Mouse (Mus musculus) heart, embryonic 16.5 days (tissue): ENCODE results near the gene Pja2. TPM values are rescaled to one million over a fixed set of nuclear protein-coding genes. Genes with fewer than 3 reads are reported as not detected.
A peak's percentile ranks its signal among the peaks of the same experiment; 100 is the strongest.
"Not testable (repeated sequence)": the region's sequence is repeated elsewhere in the genome, so short reads cannot be mapped to it uniquely, and the experiment has no call there.

Source experiments
- ATAC-seq: fragments of 200-750 bp; cut with Nextera tagmentation; replicated peaks from 2 replicates; pipeline ENCODE4 v1.8.0; 2017; ENCODE audit warnings: moderate number of reproducible peaks; ENCODE audit not compliant: insufficient read depth, low FRiP score; ENCODE audit errors: extremely low read depth
- H3K27ac ChIP-seq: fragments of 300-500 bp; sonication (generic); 2 replicates; pipeline ENCODE4 v1.5.1; 2014; ENCODE audit warnings: mild to moderate bottlenecking, low read length, control low read depth, moderate library complexity
- H3K27me3 ChIP-seq: fragments of 300-500 bp; sonication (generic); 2 replicates; pipeline ENCODE4 v1.6.1; 2014; ENCODE audit warnings: low read length, mixed read lengths; ENCODE audit not compliant: control insufficient read depth, insufficient read depth
- H3K36me3 ChIP-seq: fragments of 300-500 bp; sonication (generic); 2 replicates; pipeline ENCODE4 v1.6.1; 2014; ENCODE audit not compliant: control insufficient read depth, insufficient read depth
- H3K4me1 ChIP-seq: fragments of 300-500 bp; sonication (generic); 2 replicates; pipeline ENCODE4 v1.6.1; 2014; ENCODE audit warnings: low read length, mixed read lengths; ENCODE audit not compliant: control insufficient read depth, insufficient read depth
- H3K4me2 ChIP-seq: fragments of 300-500 bp; sonication (generic); 2 replicates; pipeline ENCODE4 v1.6.1; 2014; ENCODE audit warnings: low read depth, mild to moderate bottlenecking, control low read depth, low read length
- H3K4me3 ChIP-seq: fragments of 300-500 bp; sonication (generic); 2 replicates; pipeline ENCODE4 v1.5.1; 2014; ENCODE audit warnings: mild to moderate bottlenecking, control low read depth, low read length
- H3K9ac ChIP-seq: fragments of 300-500 bp; sonication (generic); 2 replicates; pipeline ENCODE4 v1.6.1; 2014; ENCODE audit warnings: low read length, control low read depth
- H3K9me3 ChIP-seq: fragments of 300-500 bp; sonication (generic); replicated peaks from 2 replicates; pipeline ENCODE4 v1.6.1; 2016; ENCODE audit warnings: low read length; ENCODE audit not compliant: control insufficient read depth
- WGBS: fragments of 180-500 bp; shearing (Covaris S2); extraction: QIAGEN DNeasy Blood & Tissue Kit; methylation state at CpG from one replicate; pipeline ENCODE4 v1.1.7; 2014; 5-methylcytosine and 5-hydroxymethylcytosine counted together
- polyA plus RNA-seq: library from polyadenylated mRNA; unstranded; fragments of >200 nt; fragmentation: Nextera tagmentation; extraction: Ambion mirVana; gene quantifications from 2 replicates; pipeline ENCODE4 v1.2.1, GENCODE M21; 2015

The Pja2 gene
- polyA plus RNA-seq, 1 experiment from 2014 or later = 83.4 TPM

DNA sequence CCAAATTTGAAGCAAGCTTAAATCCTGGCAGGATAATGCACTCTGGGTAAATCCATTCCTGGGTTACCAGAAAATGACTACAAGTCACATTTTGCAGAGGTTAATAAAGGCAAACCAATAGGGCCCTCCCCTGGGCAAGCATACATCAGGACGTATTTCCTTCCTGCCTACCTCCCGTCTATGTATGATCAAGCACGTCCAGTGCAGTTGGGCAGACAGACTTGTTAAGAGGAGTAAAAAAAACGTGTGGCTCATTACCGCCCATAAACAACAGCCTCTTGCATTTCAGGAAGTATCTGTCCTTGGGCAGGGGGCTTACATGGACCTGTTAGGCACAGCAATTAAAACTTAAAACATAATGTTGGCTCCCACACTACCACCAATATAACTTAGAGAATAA is 8.0 kb upstream of the Pja2 start:
- 56% methylated on average over 5 of the region's 5 CpGs for WGBS
- H3K4me3 ChIP-seq = no peak overlapping the region
- no peaks in the 10 kb centered on the region for H3K36me3 ChIP-seq
- ATAC-seq = no peak
- H3K9me3 ChIP-seq = no peaks in the 10 kb centered on the region
- H3K27me3 ChIP-seq = no peaks in the 10 kb centered on the region
- H3K4me1 ChIP-seq = peaks cover 7% of the 10 kb centered on the region; the same call in 1 of the 2 replicates
- no peak overlapping the region for H3K9ac ChIP-seq
- H3K4me2 ChIP-seq = no peak overlapping the region
- H3K27ac ChIP-seq = no peak overlapping the region

DNA sequence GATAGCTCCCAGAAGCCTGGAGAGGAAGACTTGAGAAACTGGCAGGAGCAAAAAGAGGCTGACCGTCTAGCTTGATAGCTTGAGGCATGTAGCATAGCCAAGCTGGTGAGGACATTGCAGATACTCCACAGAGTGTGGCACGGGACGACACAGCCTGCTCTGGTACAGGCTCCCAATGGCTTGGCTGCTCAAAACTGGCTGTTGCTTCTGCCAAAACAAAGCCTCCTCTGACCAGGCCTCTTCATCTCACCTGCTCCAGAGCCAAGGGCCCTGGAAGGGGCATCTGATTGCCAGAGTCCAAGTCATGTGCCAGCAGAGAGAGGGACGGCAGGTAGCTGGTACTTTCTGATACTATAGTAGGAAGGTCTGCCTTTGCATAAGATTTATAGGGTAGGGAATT is 5.5 kb upstream of the Pja2 start:
- Histone ChIP-seq H3K4me3 (no peak overlapping the region), H3K9ac (no peak overlapping the region), H3K9me3 (no peaks in the 10 kb centered on the region), H3K4me2 (no peak overlapping the region), H3K36me3 (no peaks in the 10 kb centered on the region), H3K27ac (no peak overlapping the region), H3K27me3 (no peaks in the 10 kb centered on the region), H3K4me1 (peaks cover 7% of the 10 kb centered on the region)
- no peak for ATAC-seq
- 60% methylated on average over 4 of the region's 4 CpGs for WGBS

DNA sequence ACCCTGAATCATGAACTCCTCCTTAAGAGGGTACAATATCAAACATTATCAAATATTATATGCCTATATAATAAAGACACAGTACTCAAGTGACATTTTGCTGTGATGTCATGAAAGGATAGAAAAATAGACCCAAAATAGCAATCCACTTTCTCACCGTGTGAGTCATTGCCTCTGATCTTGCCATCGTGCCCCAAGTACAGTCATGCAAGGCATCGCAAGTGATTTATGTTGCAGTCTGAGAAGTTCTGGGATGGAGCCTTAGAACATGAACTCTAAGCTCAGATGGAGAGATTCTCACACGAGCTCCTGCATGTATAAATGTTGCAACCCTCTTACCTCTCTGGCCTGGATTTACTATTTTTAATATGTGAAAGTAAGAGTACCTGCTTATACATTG is 2.2 kb upstream of the Pja2 start:
- no peak overlapping the region for H3K9ac ChIP-seq
- peaks cover 15% of the 10 kb centered on the region for H3K4me1 ChIP-seq
- 65% methylated on average over 4 of the region's 4 CpGs for WGBS
- H3K9me3 ChIP-seq = no peaks in the 10 kb centered on the region
- no peaks in the 10 kb centered on the region for H3K27me3 ChIP-seq
- no peak overlapping the region for H3K4me2 ChIP-seq
- no peak overlapping the region for H3K4me3 ChIP-seq
- no peaks in the 10 kb centered on the region for H3K36me3 ChIP-seq
- no peak for ATAC-seq
- no peak overlapping the region for H3K27ac ChIP-seq

GRCm38 (mm10) chr17:64332770-64333096 is 1.0 kb upstream of the Pja2 start:
- ATAC-seq = no peak
- H3K4me2 ChIP-seq = peak overlapping the region; percentile 89
- no peaks in the 10 kb centered on the region for H3K9me3 ChIP-seq
- no peaks in the 10 kb centered on the region for H3K27me3 ChIP-seq
- peak overlapping the region; percentile 65 for H3K4me3 ChIP-seq
- peak overlapping the region; percentile 96 for H3K27ac ChIP-seq
- peaks cover 15% of the 10 kb centered on the region for H3K4me1 ChIP-seq
- H3K36me3 ChIP-seq = peaks cover 2% of the 10 kb centered on the region; the same call in 1 of the 2 replicates
- H3K9ac ChIP-seq = peak overlapping the region; percentile 82
- 15% methylated on average over 5 of the region's 5 CpGs for WGBS

DNA sequence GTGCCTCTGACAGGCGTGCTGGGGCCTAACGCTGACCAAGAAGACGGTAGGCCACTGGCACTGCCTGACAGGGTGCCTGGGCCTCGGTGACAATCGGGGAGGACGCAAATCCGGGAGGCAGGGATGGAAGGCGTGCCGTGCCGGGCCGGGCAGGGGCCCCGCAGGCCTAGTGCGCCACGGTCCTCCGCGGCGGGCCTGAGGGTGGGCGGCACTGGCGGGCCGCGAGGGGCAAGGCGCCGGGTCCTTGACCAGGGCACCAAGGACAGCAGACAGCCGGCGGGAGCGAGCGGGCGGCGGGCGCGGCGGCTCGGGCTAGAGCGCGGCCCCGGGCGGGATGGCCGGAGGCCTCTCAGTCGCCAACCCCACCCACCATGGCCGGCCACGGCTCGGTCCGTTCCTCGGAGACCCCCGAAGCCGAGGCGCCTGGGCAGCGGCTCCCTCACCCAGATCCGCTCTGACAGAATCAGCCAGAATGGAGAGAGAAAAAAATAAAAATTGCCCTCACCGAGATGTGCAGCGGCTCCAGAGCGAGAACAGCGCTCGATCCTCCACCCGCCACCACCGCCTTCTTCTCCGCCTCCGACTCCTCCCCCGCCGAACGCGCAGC is 322 bp downstream of the Pja2 start:
- Histone ChIP-seq H3K4me1 (peaks cover 15% of the 10 kb centered on the region), H3K27ac (peak overlapping the region; percentile 87), H3K4me3 (peak overlapping the region; percentile 85), H3K9ac (peak overlapping the region; percentile 96), H3K27me3 (no peaks in the 10 kb centered on the region), H3K36me3 (peaks cover 3% of the 10 kb centered on the region; the same call in 1 of the 2 replicates), H3K9me3 (no peaks in the 10 kb centered on the region), H3K4me2 (peak overlapping the region; percentile 62)
- peak; percentile 20 for ATAC-seq
- 0% methylated on average over 56 of the region's 62 CpGs for WGBS

DNA sequence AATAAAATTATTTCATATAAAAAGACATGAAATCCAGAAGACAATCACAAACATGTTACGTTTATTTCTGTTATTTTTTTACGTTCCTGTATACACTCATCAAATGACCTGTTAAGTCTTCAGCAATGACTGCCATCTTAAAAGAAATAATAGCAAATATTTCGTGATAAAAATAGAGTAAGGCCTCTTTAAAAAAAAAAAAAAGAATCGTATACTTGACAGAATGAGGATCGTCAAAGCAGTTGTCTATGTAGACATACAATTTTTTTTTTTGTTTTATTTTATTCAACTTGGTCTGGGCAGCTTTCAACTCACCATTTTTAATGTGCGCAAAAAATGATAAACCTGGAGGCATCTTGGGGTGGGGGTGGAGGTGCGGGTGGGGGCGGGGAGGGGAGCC is 831 bp downstream of the Pja2 start:
- Histone ChIP-seq H3K36me3 (peaks cover 3% of the 10 kb centered on the region; the same call in 1 of the 2 replicates), H3K27ac (peak overlapping the region; percentile 87), H3K4me2 (peak overlapping the region; percentile 68), H3K9me3 (no peaks in the 10 kb centered on the region), H3K4me1 (peaks cover 17% of the 10 kb centered on the region), H3K27me3 (no peaks in the 10 kb centered on the region), H3K4me3 (peak overlapping the region; percentile 85), H3K9ac (peak overlapping the region; percentile 96)
- ATAC-seq = no peak
- 13% methylated on average over 8 of the region's 8 CpGs for WGBS

DNA sequence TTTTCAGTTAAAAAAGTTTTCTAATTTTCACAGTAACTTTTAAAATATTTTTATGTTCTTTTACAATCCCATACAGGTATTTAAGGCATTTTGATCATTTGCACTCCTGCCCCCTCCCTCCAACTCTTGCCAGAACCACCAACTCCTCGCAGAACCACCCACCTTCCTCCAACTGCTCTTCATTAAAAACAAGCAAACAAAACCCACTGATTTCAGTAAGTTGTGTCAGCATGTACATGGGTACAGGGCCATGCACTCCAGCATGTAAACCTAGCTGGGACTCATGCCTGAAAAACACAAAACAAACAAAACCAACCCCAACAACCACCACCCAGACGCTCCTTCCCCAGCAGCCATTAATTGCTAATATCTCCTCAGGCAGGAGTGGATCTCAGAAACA is 7.2 kb downstream of the Pja2 start:
- Histone ChIP-seq H3K27me3 (no peaks in the 10 kb centered on the region), H3K9me3 (no peaks in the 10 kb centered on the region), H3K36me3 (peaks cover 5% of the 10 kb centered on the region; the same call in 1 of the 2 replicates), H3K27ac (no peak overlapping the region), H3K4me3 (no peak overlapping the region), H3K4me2 (no peak overlapping the region), H3K4me1 (peaks cover 6% of the 10 kb centered on the region; the same call in 1 of the 2 replicates), H3K9ac (no peak overlapping the region)
- ATAC-seq = no peak
- WGBS = 76% methylated on average over 2 of the region's 2 CpGs

DNA sequence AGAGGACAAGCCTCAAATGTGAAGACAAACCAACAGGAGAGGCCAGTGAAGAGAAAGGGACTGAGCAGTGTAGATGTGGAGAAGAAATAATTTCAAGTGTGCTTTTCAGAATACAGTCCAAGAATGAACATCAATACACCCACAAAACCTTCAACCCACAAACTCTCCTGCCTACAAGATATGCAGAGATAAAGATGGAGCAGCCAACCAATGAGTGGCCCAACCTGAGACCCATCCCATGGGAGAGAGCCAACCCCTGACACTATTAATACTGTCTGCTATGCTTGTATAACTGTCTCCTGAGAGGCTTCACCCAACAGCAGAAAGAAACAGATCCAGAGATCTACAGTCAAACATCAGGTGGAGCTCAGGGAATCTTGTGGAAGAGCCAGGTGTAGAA is 16.3 kb downstream of the Pja2 start:
- H3K4me3 ChIP-seq = no peak overlapping the region
- no peaks in the 10 kb centered on the region for H3K9me3 ChIP-seq
- H3K4me2 ChIP-seq = no peak overlapping the region
- H3K27me3 ChIP-seq = no peaks in the 10 kb centered on the region
- H3K36me3 ChIP-seq = peaks cover 11% of the 10 kb centered on the region
- H3K27ac ChIP-seq = no peak overlapping the region
- H3K4me1 ChIP-seq = 0 out of 2 replicates have a peak, but pooled peaks cover 2% of the 10 kb centered on the region
- ATAC-seq = no peak
- H3K9ac ChIP-seq = no peak overlapping the region

- ATAC-seq, H3K4me2 ChIP-seq, H3K27me3 ChIP-seq, H3K9me3 ChIP-seq, H3K4me1 ChIP-seq, H3K9ac ChIP-seq, H3K4me3 ChIP-seq, H3K27ac ChIP-seq: not testable (repeated sequence)
- 87% methylated on average over 1 of the region's 1 CpGs for WGBS
- H3K36me3 ChIP-seq = peaks cover 11% of the 10 kb centered on the region
These were observed 17.2 kb downstream of the Pja2 start for GRCm38 (mm10) chr17:64314523-64314922.
